Mouse (Mus musculus) ES-Bruce4 (cell line): Measurements from ENCODE around the gene Ccdc162. TPM values are rescaled to one million over a fixed set of nuclear protein-coding genes. Genes with fewer than 3 reads are reported as not detected.

Experiments used
- H3K27ac ChIP-seq: 2 replicates; pipeline ENCODE4 v1.5.1; 2012; ENCODE audit warnings: low read length, inconsistent platforms; ENCODE audit not compliant: insufficient read depth
- H3K27me3 ChIP-seq: 2 replicates; pipeline ENCODE4 v1.6.1; 2012; ENCODE audit warnings: mild to moderate bottlenecking, low read length, inconsistent platforms; ENCODE audit not compliant: control insufficient read depth, poor library complexity, insufficient read depth, severe bottlenecking
- H3K36me3 ChIP-seq: 2 replicates; pipeline ENCODE4 v1.6.1; 2012; ENCODE audit warnings: inconsistent platforms, mild to moderate bottlenecking, low read length, moderate library complexity; ENCODE audit not compliant: control insufficient read depth, poor library complexity, insufficient read depth, severe bottlenecking
- H3K4me1 ChIP-seq: one replicate; pipeline ENCODE4 v1.8.1; 2011; ENCODE audit warnings: low read length; ENCODE audit not compliant: control insufficient read depth, insufficient read depth
- H3K4me3 ChIP-seq: 2 replicates; pipeline ENCODE4 v1.5.1; 2011; ENCODE audit warnings: low read depth, mild to moderate bottlenecking, low read length
- H3K9ac ChIP-seq: 2 replicates; pipeline ENCODE4 v1.6.1; 2012; ENCODE audit warnings: low read depth, mild to moderate bottlenecking, inconsistent platforms; ENCODE audit not compliant: poor library complexity, severe bottlenecking
- H3K9me3 ChIP-seq: replicated peaks from 2 replicates; pipeline ENCODE4 v1.6.1; 2012; ENCODE audit warnings: mild to moderate bottlenecking, low read length, inconsistent platforms; ENCODE audit not compliant: control insufficient read depth, poor library complexity, insufficient read depth, severe bottlenecking
- CTCF ChIP-seq: IDR thresholded peaks from one replicate; pipeline ENCODE4 v1.8.1; 2011; ENCODE audit warnings: low read depth, low read length
- EP300 ChIP-seq: IDR thresholded peaks from 2 replicates; pipeline ENCODE4 v1.6.1; 2011; ENCODE audit warnings: low read depth, low read length; ENCODE audit not compliant: insufficient read depth
- POLR2A ChIP-seq: IDR thresholded peaks from one replicate; pipeline ENCODE4 v1.8.1; 2011; ENCODE audit warnings: low read length; ENCODE audit not compliant: insufficient read depth
- polyA plus RNA-seq: library from polyadenylated mRNA; stranded (reverse); fragments of >200 nt; gene quantifications from 2 replicates; pipeline ENCODE4 v1.2.4, GENCODE M21; 2011; ENCODE audit warnings: low read depth; ENCODE audit not compliant: missing spikeins, insufficient read depth, insufficient read length

The Ccdc162 gene
- polyA plus RNA-seq, 1 experiment = 3.5 TPM

DNA sequence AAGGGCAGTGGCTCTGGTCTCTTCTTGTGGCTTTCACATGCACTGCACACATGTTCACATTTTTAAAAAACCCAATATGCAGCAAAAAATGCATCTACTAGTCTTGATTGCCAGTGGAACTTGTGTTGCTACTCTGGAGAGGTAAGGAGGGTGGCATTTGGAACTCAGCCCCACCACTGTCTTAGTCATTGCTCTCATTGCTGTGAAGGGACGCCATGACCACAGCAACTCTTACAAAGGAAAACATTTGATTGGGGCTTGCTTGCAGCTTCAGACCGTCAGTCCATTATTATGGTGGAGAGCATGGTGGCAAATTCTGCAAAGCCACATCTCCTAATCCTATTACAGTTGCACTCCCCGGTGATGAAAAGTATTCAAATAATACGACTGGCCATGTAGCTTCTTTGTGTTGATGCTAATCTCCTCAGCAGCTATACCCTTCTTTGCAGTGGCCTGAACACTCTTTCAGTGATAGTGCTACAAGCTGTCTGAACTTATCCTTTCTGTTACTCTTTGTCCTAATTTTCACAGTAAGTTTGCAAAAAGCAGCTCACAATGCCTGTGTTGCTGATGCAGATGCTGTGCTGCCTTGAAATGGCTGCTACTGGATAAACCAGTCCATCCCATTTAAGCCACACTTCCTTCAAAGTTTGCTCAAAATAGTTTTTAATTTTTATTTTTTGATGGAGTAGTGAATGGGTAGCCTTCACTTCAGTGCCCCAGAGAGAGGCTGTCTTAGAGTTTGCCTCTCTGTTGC lies 179.0 kb downstream of the Ccdc162 start:
- Histone ChIP-seq H3K27me3 (no peaks in the 10 kb centered on the region), H3K36me3 (peaks cover 29% of the 10 kb centered on the region)

DNA sequence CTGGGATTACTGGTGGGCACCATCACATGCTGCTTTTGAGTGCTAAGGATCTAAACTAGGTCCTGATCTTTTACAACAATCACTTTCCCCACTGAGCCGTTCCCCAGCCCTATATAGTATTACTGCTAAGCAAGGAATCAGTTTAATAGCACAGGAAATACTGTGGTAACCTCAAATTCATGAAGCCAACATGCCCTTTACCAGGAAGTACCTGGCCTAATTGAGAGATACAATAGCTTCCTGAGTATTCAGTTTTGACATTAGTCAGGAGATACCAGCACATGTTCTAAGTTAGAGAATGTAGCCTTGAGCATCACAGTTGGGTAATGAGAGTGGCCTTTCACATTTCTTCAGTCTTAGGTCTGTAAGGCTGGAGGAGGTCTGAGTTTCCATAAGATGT lies 179.7 kb downstream of the Ccdc162 start:
- peaks cover 30% of the 10 kb centered on the region for H3K36me3 ChIP-seq
- H3K9ac ChIP-seq = no peak overlapping the region
- H3K27ac ChIP-seq = no peak overlapping the region
- no peaks in the 10 kb centered on the region for H3K9me3 ChIP-seq
- H3K4me1 ChIP-seq = no peaks in the 10 kb centered on the region
- H3K4me3 ChIP-seq = no peak overlapping the region
- TF ChIP-seq EP300 (no peak), POLR2A (no peak), CTCF (no peak)
- no peaks in the 10 kb centered on the region for H3K27me3 ChIP-seq

More for the DNA sequence above, 179.0 kb downstream of the Ccdc162 start:
- Histone ChIP-seq H3K27ac (no peak overlapping the region), H3K9me3 (no peaks in the 10 kb centered on the region), H3K4me3 (no peak overlapping the region), H3K4me1 (no peaks in the 10 kb centered on the region), H3K9ac (no peak overlapping the region)
- no peak for TF ChIP-seq CTCF
- TF ChIP-seq POLR2A = no peak
- TF ChIP-seq EP300 = no peak

DNA sequence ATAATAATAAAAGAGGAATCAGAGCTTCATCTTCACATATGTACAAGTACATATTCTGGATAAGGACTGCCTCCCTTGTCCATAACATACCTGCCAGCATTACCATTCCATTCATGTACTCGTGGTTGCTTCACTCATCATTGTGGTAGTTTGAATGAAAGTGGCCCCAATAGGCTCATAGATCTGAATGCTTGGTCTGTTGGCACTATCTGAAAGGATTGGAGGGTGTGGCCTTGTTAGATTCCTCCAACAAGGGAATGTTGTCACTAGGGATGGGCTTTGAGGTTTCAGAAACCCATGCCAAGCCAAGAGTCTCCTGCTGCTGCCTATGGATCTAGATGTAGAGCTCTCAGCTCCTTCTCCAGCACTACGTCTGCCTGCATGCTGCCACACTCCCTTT lies 180.4 kb downstream of the Ccdc162 start:
- TF ChIP-seq POLR2A (no peak), EP300 (no peak), CTCF (no peak)
- no peaks in the 10 kb centered on the region for H3K9me3 ChIP-seq
- no peak overlapping the region for H3K9ac ChIP-seq
- peaks cover 35% of the 10 kb centered on the region for H3K36me3 ChIP-seq
- no peak overlapping the region for H3K4me3 ChIP-seq
- no peak overlapping the region for H3K27ac ChIP-seq
- no peaks in the 10 kb centered on the region for H3K4me1 ChIP-seq
- H3K27me3 ChIP-seq = no peaks in the 10 kb centered on the region

DNA sequence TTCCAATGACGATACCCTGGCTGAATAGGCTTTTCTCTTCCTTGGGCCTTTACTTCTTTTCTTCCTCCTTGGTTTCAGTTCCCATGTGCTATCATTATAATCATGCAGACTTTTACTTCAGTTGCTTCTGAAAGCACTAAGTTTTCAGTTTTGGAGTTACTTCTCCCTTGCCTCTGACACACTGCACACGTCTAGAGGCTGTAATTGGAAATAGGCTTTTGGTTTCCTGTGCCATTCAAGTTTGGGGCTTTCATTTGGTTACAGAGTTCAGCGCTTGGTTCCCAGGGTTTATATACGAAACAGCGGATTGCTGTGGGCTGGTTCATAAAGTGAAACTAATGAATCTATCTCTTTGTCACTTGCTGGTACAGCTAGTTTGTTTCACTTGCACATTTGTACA lies 186.5 kb downstream of the Ccdc162 start:
- H3K4me1 ChIP-seq = no peaks in the 10 kb centered on the region
- peaks cover 64% of the 10 kb centered on the region for H3K36me3 ChIP-seq
- H3K9ac ChIP-seq = no peak overlapping the region
- no peaks in the 10 kb centered on the region for H3K27me3 ChIP-seq
- H3K27ac ChIP-seq = no peak overlapping the region
- no peak overlapping the region for H3K4me3 ChIP-seq
- TF ChIP-seq POLR2A = no peak
- no peak for TF ChIP-seq CTCF
- TF ChIP-seq EP300 = no peak
- no peaks in the 10 kb centered on the region for H3K9me3 ChIP-seq

DNA sequence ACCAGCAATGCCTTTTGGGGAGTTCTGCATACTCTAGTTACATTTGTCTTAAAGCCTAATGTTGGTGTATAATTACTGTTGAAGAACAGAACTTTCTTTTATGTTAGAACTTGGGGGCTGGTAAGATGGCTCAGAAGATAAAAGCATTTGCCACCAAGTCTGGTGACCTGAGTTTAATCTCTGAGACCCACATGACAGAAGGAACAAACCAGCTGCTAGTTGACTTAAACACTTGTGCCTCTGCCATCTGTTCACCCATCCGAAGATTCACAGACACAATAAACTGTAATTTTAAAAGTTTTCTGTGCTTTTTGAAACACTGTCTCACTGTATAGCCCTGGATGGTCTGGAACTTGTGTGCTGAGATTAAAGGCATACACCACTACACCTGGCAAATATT lies 190.7 kb downstream of the Ccdc162 start:
- no peak overlapping the region for H3K27ac ChIP-seq
- no peaks in the 10 kb centered on the region for H3K27me3 ChIP-seq
- H3K4me1 ChIP-seq = peaks cover 2% of the 10 kb centered on the region
- peaks cover 65% of the 10 kb centered on the region for H3K36me3 ChIP-seq
- no peak overlapping the region for H3K4me3 ChIP-seq
- no peaks in the 10 kb centered on the region for H3K9me3 ChIP-seq
- no peak overlapping the region for H3K9ac ChIP-seq
- TF ChIP-seq EP300 = no peak
- no peak for TF ChIP-seq CTCF
- TF ChIP-seq POLR2A = no peak

DNA sequence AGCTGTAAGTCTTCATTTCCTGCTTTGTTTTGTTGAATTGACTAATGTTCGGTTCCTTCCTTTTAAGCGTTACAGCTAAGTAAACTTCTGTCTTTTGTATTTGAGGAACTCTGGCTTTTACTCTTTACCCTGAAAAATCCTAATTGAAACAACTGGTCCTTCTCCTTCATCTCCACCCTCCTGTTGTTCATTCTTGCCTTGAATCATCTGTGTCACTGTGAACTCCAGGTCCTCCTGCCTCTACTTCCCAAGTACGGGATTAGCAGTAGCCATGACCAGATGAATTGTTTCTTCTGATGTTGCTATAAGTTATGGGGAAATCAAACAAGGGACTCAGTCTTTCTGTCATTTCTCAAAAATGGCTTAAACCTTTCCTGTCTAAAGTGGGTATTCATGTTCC lies 193.0 kb downstream of the Ccdc162 start:
- peaks cover 2% of the 10 kb centered on the region for H3K4me1 ChIP-seq
- peaks cover 47% of the 10 kb centered on the region for H3K36me3 ChIP-seq
- no peaks in the 10 kb centered on the region for H3K9me3 ChIP-seq
- H3K4me3 ChIP-seq = no peak overlapping the region
- no peaks in the 10 kb centered on the region for H3K27me3 ChIP-seq
- H3K9ac ChIP-seq = no peak overlapping the region
- H3K27ac ChIP-seq = no peak overlapping the region
- no peak for TF ChIP-seq POLR2A
- TF ChIP-seq EP300 = no peak
- TF ChIP-seq CTCF = no peak
